Mouse (Mus musculus) liver, embryonic 14.5 days (tissue): ENCODE measurements around the gene Gm9508. TPM values are rescaled to one million over a fixed set of nuclear protein-coding genes. Genes with fewer than 3 reads are reported as not detected.
"Not testable (repeated sequence)": the region's sequence is repeated elsewhere in the genome, so short reads cannot be mapped to it uniquely, and the experiment has no call there.

Source experiments
- ATAC-seq: fragments of 200-750 bp; cut with Nextera tagmentation; 2 replicates; pipeline ENCODE4 v1.8.0; 2017; ENCODE audit warnings: moderate number of reproducible peaks, mild to moderate bottlenecking, moderate library complexity; ENCODE audit not compliant: insufficient read depth
- DNase-seq, 3 experiments: peaks; one replicate each; pipeline ENCODE4 v3.0.0-alpha.2; 2012 to 2013; ENCODE audit warnings: low read depth in 3 of 3, low spot score in 3 of 3
- H3K27ac ChIP-seq: fragments of 300-500 bp; sonication (generic); 2 replicates; pipeline ENCODE4 v1.5.1; 2014; ENCODE audit warnings: moderate library complexity, mild to moderate bottlenecking, control low read depth, inconsistent platforms
- H3K27me3 ChIP-seq: fragments of 300-500 bp; sonication (generic); 2 replicates; pipeline ENCODE4 v1.6.1; 2014; ENCODE audit warnings: mild to moderate bottlenecking, low read length, moderate library complexity; ENCODE audit not compliant: control insufficient read depth, insufficient read depth
- H3K36me3 ChIP-seq: fragments of 300-500 bp; sonication (generic); replicated peaks from 2 replicates; pipeline ENCODE4 v1.6.1; 2014; ENCODE audit warnings: low read depth; ENCODE audit not compliant: control insufficient read depth, insufficient read depth
- H3K4me1 ChIP-seq, 2 experiments: fragments of 200-500 bp in 1 of 2; fragments of 300-500 bp in 1 of 2; sonication (generic) in 1 of 2; replicated peaks; 2 replicates each; pipeline ENCODE4 v1.6.1; 2012 to 2014; ENCODE audit warnings: antibody characterized with exemption in 1 of 2, inconsistent platforms in 1 of 2, low read length in 1 of 2; ENCODE audit not compliant: control insufficient read depth in 2 of 2, insufficient read depth in 2 of 2
- H3K4me2 ChIP-seq: fragments of 300-500 bp; sonication (generic); 2 replicates; pipeline ENCODE4 v1.6.1; 2014; ENCODE audit warnings: low read depth, mild to moderate bottlenecking, control low read depth, moderate library complexity
- H3K4me3 ChIP-seq, 2 experiments: fragments of 200-500 bp in 1 of 2; fragments of 300-500 bp in 1 of 2; sonication (generic) in 1 of 2; 2 replicates each; pipeline ENCODE4 v1.5.1; 2012 to 2014; ENCODE audit warnings: low read depth in 2 of 2, low read length in 2 of 2, mild to moderate bottlenecking in 2 of 2, control low read depth in 1 of 2, inconsistent platforms in 1 of 2, moderate library complexity in 1 of 2; ENCODE audit not compliant: insufficient read depth in 1 of 2
- H3K9ac ChIP-seq: fragments of 300-500 bp; sonication (generic); replicated peaks from 2 replicates; pipeline ENCODE4 v1.6.1; 2014; ENCODE audit warnings: mild to moderate bottlenecking, control low read depth, moderate library complexity
- H3K9me3 ChIP-seq: fragments of 300-500 bp; sonication (generic); 2 replicates; pipeline ENCODE4 v1.6.1; 2016; ENCODE audit warnings: low read length, mixed read lengths; ENCODE audit not compliant: control insufficient read depth
- CTCF ChIP-seq: IDR thresholded peaks from 2 replicates; pipeline ENCODE4 v1.5.1; 2016; ENCODE audit warnings: antibody characterized with exemption, low read depth, control low read depth
- EP300 ChIP-seq: IDR thresholded peaks from 2 replicates; pipeline ENCODE4 v1.6.1; 2016; ENCODE audit warnings: antibody characterized with exemption, low read depth
- WGBS: fragments of 180-500 bp; shearing (Covaris S2); extraction: QIAGEN DNeasy Blood & Tissue Kit; methylation state at CpG from one replicate; pipeline ENCODE4 v1.1.7; 2014; ENCODE audit not compliant: insufficient replicate concordance; 5-methylcytosine and 5-hydroxymethylcytosine counted together
- polyA plus RNA-seq, 2 experiments: library from polyadenylated mRNA; depleted of rRNA in 1 of 2; stranded (reverse) in 1 of 2; unstranded in 1 of 2; fragments of >200 nt; fragmentation: Nextera tagmentation in 1 of 2; extraction: Ambion mirVana in 1 of 2; gene quantifications; 2 replicates each; pipeline versions ENCODE4 v1.2.1 to v1.2.3; 2012 to 2014

The Gm9508 gene
- polyA plus RNA-seq (2012; rRNA removed) (not detected in 2 replicates), polyA plus RNA-seq (2014; fragmentation: Nextera tagmentation; extraction: Ambion mirVana) (not detected in 2 replicates)

DNA sequence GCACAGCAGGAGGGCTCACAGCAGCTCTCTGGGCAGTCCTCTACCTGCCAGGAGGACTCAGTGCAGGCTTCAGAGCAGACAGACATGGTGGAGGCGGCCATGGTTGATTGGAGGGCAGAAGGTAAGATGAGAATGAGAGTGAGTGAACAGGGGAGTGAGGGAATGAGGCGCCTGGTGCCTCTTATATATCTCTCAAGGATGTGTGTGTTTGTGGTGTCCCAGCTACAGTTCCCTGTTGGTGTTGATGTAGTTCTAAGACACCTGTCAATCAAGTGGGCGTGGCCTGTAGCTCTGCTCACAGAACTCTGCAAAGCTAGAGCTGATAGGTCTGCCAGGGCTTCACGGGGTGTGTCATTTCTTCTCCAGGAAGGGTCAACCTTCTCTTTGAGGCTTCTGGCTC lies at the start of gene Gm9508:
Gene Gm9508 (minus strand): TSS at position 101 of the 400 bp plus-strand sequence.
- Histone ChIP-seq H3K9ac (no peak within 1 kb of the TSS), H3K4me2 (no peak within 1 kb of the TSS), H3K36me3 (no peaks in the 10 kb centered on the region), H3K4me1 (no peaks in the 10 kb centered on the region), H3K9me3 (no peaks in the 10 kb centered on the region), H3K27me3 (no peaks in the 10 kb centered on the region), H3K27ac (no peak within 1 kb of the TSS), H3K4me3 (no peak within 1 kb of the TSS)
- WGBS = 34% methylated on average over 4 of the region's 4 CpGs
- no peak for DNase-seq
- no peak for ATAC-seq
- TF ChIP-seq CTCF (no peak), EP300 (no peak)

DNA sequence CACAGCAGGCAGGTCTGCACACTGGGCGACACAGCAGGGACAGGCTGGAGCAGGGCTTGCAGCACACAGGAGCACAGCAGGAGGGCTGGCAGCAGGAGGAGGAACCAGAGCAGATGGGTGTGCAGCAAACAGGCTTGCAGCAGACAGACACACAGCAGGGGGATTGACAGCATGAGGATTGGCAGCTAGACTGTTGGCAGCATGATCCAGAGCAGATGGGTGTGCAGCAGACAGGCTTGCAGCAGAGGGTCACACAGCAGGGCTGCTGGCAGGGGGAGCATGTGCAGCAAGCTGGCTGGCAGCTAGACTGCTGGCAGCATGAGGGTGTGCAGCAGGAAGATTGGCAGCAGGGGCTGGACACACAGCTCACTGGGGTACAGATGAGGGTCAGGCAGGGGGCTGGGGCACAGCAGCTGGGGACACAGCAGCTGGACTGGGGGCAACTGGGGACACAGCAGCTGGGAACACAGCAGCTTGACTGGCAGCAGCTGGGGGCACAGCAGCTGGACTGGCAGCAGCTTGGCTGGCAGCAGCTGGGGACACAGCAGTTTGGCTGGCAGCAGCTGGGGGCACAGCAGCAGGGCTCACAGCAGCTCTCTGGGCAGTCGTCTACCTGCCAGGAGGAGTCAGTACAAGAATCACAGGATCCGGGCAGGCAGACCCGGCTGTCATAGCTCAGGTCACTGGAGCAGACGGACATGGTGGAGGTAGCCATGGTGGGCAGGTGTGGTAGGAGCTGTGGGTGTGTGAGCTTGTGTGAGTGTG lies 45.1 kb upstream of the Gm9508 start, which contains the start of gene Gm18596:
Gene Gm18596 (minus strand): TSS at position 715 of the 765 bp plus-strand sequence.
- not testable (repeated sequence) for H3K27me3 ChIP-seq, H3K27ac ChIP-seq, H3K9me3 ChIP-seq, ATAC-seq, H3K4me1 ChIP-seq, H3K9ac ChIP-seq, H3K36me3 ChIP-seq, H3K4me2 ChIP-seq, H3K4me3 ChIP-seq, DNase-seq
- WGBS = 41% methylated on average over 4 of the region's 5 CpGs

DNA sequence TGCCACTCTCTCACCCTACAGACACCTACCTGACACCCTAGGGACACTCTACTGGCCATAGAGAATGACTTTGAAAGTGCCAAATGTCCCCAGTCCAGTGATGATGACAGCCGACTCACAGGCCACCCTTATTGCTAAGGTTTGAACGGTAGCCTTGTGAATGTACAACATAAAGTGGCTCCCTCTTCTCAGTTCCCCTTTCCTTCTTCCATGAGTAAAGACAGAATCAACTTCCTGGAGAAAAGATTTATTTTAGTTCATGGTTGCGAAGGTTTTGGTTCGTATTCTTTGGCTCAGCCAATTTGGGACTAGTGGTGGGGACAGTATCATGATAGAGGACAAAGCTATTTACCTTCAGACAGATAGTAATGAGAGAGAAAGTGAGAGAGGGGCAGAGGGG lies 41.9 kb upstream of the Gm9508 start:
- no peak for TF ChIP-seq CTCF
- Histone ChIP-seq H3K4me3 (no peak overlapping the region), H3K27me3 (no peaks in the 10 kb centered on the region), H3K4me2 (no peak overlapping the region), H3K9ac (no peak overlapping the region), H3K4me1 (no peaks in the 10 kb centered on the region), H3K27ac (no peak overlapping the region), H3K9me3 (no peaks in the 10 kb centered on the region), H3K36me3 (no peaks in the 10 kb centered on the region)
- DNase-seq (no peak), ATAC-seq (no peak)
- 48% methylated on average over 4 of the region's 4 CpGs for WGBS

DNA sequence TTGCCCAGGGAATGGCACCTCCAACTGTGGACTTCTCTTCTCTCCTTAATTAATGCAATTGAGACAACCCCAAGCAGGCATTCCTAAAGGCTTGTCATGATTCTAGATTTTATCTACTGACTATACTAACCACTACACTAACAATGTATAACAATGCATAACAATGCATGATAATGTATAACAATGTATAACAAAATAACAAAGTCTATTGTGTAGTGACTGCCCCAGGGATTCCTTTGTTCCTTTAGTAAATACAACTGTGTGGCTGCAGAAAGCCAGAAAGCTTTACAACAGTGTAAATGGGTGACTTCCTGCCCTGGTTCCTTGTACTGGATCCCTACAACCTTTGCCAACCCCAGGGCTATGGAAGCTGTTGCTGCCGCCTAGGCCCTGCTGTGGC lies 38.9 kb upstream of the Gm9508 start:
- no peak overlapping the region for H3K4me2 ChIP-seq
- H3K9ac ChIP-seq = no peak overlapping the region
- H3K36me3 ChIP-seq = no peaks in the 10 kb centered on the region
- ATAC-seq (no peak), DNase-seq (no peak)
- no peak overlapping the region for H3K27ac ChIP-seq
- no peaks in the 10 kb centered on the region for H3K27me3 ChIP-seq
- H3K9me3 ChIP-seq = no peaks in the 10 kb centered on the region
- no peak for TF ChIP-seq EP300
- H3K4me3 ChIP-seq = no peak overlapping the region
- WGBS = 66% methylated on average over 1 of the region's 1 CpGs
- H3K4me1 ChIP-seq = no peaks in the 10 kb centered on the region

DNA sequence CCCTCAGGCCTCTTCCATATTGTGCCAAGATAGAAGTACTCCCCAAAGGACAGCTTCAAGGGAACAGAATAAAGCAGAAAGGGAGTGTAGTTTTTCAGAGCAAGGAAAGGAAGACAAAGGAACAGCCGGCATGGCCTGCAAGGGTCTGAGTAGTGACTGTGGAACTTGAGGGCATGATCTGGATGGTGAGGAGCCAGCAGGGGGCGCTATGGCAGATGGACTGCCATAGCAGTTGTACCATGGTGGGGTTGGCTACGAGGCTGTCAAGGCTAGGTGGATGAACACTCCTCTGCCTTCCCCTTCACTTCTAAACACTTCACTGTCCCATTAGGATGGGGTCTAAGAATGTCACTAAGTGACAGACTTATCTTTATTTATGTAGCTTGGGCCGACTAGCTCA lies 32.2 kb upstream of the Gm9508 start:
- no peaks in the 10 kb centered on the region for H3K36me3 ChIP-seq
- H3K4me3 ChIP-seq = no peak overlapping the region
- no peak overlapping the region for H3K27ac ChIP-seq
- WGBS = 36% methylated on average over 4 of the region's 4 CpGs
- no peaks in the 10 kb centered on the region for H3K9me3 ChIP-seq
- no peak overlapping the region for H3K4me2 ChIP-seq
- no peak overlapping the region for H3K9ac ChIP-seq
- H3K27me3 ChIP-seq = no peaks in the 10 kb centered on the region
- H3K4me1 ChIP-seq = no peaks in the 10 kb centered on the region
- no peak for TF ChIP-seq EP300
- peak; percentile 81 for TF ChIP-seq CTCF
- no peak for ATAC-seq
- DNase-seq = no peak
